Comparison of ENCODE assay signal across 10 mouse cellular contexts in genomic region chr1:168290236-168290985, GRCm38 (mm10).
DNase-seq lines count a peak whose midpoint lies in the region; ATAC-seq lines count a peak whose summit lies in the region.
"Had no signal": no experiment of that assay in that cellular context is flagged by ENCODE, and none has a peak within 500 bp of the region (broad histone marks: within the 10 kb centered on the region; RNA-seq: fewer than 3 reads in every experiment).

No protein-coding gene starts in this region.

- no peak overlapping the region for H3K4me3 ChIP-seq in heart, embryonic 11.5 days (ENCODE audit: low read depth, low read length)
- H3K4me3 ChIP-seq in midbrain, embryonic 10.5 days = no peak overlapping the region
- no peak overlapping the region for H3K4me3 ChIP-seq in midbrain, embryonic 11.5 days (ENCODE audit: low read depth, low read length)
- H3K4me3 ChIP-seq in liver, embryonic 15.5 days (replicated peaks) = no peak overlapping the region

- H3K9ac ChIP-seq in heart, embryonic 11.5 days (ENCODE audit: low read depth, low read length) = peak overlapping the region; percentile 22; the same call in 1 of the 2 replicates
- H3K9ac ChIP-seq in midbrain, embryonic 11.5 days (ENCODE audit: low read length) = no peak overlapping the region
- H3K9ac ChIP-seq in liver, embryonic 15.5 days = no peak overlapping the region; the same call in 1 of the 2 replicates

- ATAC-seq in heart, embryonic 11.5 days (replicated peaks; ENCODE audit: insufficient number of reproducible peaks, low FRiP score, low TSS enrichment) = no peak
- ATAC-seq in midbrain, embryonic 11.5 days (ENCODE audit: low FRiP score) = no peak
- no peak for ATAC-seq in liver, embryonic 15.5 days (ENCODE audit: insufficient read depth)
- ATAC-seq: activated CD4-positive, CD25-positive, alpha-beta regulatory T cell, adult 4 months had no signal

- H3K4me1 ChIP-seq in heart, embryonic 11.5 days (ENCODE audit: control insufficient read depth, insufficient read depth, low read length) = peaks cover 62% of the 10 kb centered on the region
- H3K4me1 ChIP-seq in midbrain, embryonic 10.5 days = peaks cover 75% of the 10 kb centered on the region
- peaks cover 65% of the 10 kb centered on the region for H3K4me1 ChIP-seq in midbrain, embryonic 11.5 days (ENCODE audit: control insufficient read depth, insufficient read depth, low read length)
- H3K4me1 ChIP-seq in liver, embryonic 15.5 days (replicated peaks) = peaks cover 80% of the 10 kb centered on the region

- H3K9me3 ChIP-seq in heart, embryonic 11.5 days (replicated peaks; ENCODE audit: control insufficient read depth, low read length) = no peaks in the 10 kb centered on the region
- H3K9me3 ChIP-seq in midbrain, embryonic 10.5 days (replicated peaks) = no peaks in the 10 kb centered on the region
- H3K9me3 ChIP-seq in midbrain, embryonic 11.5 days (ENCODE audit: control insufficient read depth, low read length) = no peaks in the 10 kb centered on the region
- H3K9me3 ChIP-seq in liver, embryonic 15.5 days (replicated peaks) = no peaks in the 10 kb centered on the region

- WGBS in heart, embryonic 11.5 days (ENCODE audit: insufficient replicate concordance) = 74% methylated on average over 8 of the region's 8 CpGs
- 84% methylated on average over 8 of the region's 8 CpGs for WGBS in midbrain, embryonic 10.5 days
- WGBS in midbrain, embryonic 11.5 days = 79% methylated on average over 8 of the region's 8 CpGs
- 76% methylated on average over 8 of the region's 8 CpGs for WGBS in liver, embryonic 15.5 days (ENCODE audit: insufficient replicate concordance)

- H3K27me3 ChIP-seq in heart, embryonic 11.5 days (ENCODE audit: control insufficient read depth, insufficient read depth, low read length) = no peaks in the 10 kb centered on the region
- no peaks in the 10 kb centered on the region for H3K27me3 ChIP-seq in midbrain, embryonic 10.5 days (ENCODE audit: low read depth, poor library complexity, severe bottlenecking)
- H3K27me3 ChIP-seq in midbrain, embryonic 11.5 days (ENCODE audit: control insufficient read depth, insufficient read depth, low read length) = no peaks in the 10 kb centered on the region
- peaks cover 12% of the 10 kb centered on the region for H3K27me3 ChIP-seq in liver, embryonic 15.5 days

- intact Hi-C loops in heart, postnatal 36 days (cut with DNase I) = no loop called here

- no peak overlapping the region for H3K4me2 ChIP-seq in heart, embryonic 11.5 days
- no peak overlapping the region for H3K4me2 ChIP-seq in midbrain, embryonic 11.5 days
- no peak overlapping the region for H3K4me2 ChIP-seq in liver, embryonic 15.5 days

- H3K36me3 ChIP-seq in heart, embryonic 11.5 days (ENCODE audit: control insufficient read depth, insufficient read depth, low read length) = no peaks in the 10 kb centered on the region
- H3K36me3 ChIP-seq in midbrain, embryonic 10.5 days = no peaks in the 10 kb centered on the region
- H3K36me3 ChIP-seq in midbrain, embryonic 11.5 days (ENCODE audit: control insufficient read depth, insufficient read depth, low read length) = no peaks in the 10 kb centered on the region
- H3K36me3 ChIP-seq in liver, embryonic 15.5 days (replicated peaks) = no peaks in the 10 kb centered on the region
- H3K36me3 ChIP-seq: G1E had no signal

- DNase-seq in adrenal gland, adult 8-10 months = peak; percentile 55
- no peak for DNase-seq in adrenal gland, postnatal 25 days
- DNase-seq in heart, postnatal 36 days = no peak
- DNase-seq in midbrain, embryonic 10.5 days (ENCODE audit: low spot score) = no peak
- no peak for DNase-seq in midbrain, embryonic 11.5 days (ENCODE audit: low spot score, missing footprints)
- no peak for DNase-seq in urinary bladder, adult 18-20 months (ENCODE audit: low spot score in 2 of 2)

- H3K27ac ChIP-seq in heart, embryonic 11.5 days (ENCODE audit: low read depth, low read length) = peak overlapping the region; percentile 70; the same call in 1 of the 2 replicates
- peak overlapping the region; percentile 91 for H3K27ac ChIP-seq in midbrain, embryonic 10.5 days (replicated peaks)
- H3K27ac ChIP-seq in midbrain, embryonic 11.5 days (ENCODE audit: low read depth, low read length) = no peak overlapping the region
- H3K27ac ChIP-seq in liver, embryonic 15.5 days (replicated peaks) = peak overlapping the region; percentile 96
